Mouse (Mus musculus): Measurements from ENCODE around the gene Ccdc8.
A peak's percentile ranks its signal among the peaks of the same experiment; 100 is the strongest.

Ccdc8 gene

DNA sequence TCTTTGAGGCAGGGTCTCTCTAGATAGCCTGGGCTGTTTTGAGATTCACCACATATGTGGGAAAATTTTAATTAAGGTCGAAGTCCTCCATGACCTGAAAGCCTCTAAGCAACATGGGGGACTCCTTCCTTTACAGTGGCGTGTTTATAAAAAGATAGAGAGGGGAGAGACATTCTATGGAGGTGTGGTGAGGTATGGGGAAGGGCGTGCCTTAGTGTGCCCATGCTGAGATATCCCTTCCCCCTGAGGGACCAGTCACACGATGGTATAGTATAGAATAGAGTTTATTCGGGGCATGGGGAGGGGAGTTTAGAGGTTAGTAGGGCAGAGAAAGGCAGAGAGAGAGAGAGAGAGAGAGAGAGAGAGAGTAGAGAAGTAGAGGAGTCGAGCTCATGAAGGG, 14.3 kb upstream of the Ccdc8 start:
- DNase-seq = no peak

DNA sequence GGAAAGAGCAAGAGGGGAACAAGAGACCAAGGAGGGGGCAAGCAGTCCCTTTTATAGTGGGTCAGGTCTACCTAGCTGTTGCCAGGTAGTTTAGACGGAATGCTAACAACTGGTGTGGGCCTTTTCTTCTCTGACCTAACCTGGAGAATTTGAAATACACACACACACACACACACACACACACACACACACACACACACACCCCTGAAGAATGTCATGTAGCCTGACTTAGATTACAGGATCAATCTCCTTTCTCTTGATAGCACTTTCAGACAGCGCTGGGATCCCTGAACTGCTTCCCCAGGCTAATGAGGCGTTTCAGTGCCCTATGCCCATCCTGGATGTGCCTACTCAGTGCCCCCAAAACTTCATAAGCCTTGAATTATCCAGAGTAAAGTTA, 13.9 kb upstream of the Ccdc8 start:
- no peak for DNase-seq

DNA sequence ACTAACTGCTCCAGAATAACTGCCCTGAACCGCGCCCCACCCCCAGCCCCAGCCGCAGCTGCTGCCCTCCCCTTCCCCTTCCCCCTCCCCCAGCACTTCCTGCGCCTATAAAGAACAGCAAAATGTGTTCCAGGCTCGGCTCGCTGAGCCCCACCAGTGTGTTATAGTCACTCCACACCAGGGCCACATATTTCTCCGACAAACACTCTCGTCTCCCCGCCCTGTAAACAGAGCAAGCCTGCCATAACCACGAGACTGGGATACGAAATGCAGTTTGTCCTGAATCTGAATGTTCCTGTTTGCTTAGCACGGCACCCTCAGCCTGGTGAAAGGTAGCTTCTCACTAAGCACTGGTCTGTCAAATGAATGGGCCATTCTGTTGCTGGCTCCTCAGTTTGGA, 12.2 kb upstream of the Ccdc8 start:
- no peak for DNase-seq

DNA sequence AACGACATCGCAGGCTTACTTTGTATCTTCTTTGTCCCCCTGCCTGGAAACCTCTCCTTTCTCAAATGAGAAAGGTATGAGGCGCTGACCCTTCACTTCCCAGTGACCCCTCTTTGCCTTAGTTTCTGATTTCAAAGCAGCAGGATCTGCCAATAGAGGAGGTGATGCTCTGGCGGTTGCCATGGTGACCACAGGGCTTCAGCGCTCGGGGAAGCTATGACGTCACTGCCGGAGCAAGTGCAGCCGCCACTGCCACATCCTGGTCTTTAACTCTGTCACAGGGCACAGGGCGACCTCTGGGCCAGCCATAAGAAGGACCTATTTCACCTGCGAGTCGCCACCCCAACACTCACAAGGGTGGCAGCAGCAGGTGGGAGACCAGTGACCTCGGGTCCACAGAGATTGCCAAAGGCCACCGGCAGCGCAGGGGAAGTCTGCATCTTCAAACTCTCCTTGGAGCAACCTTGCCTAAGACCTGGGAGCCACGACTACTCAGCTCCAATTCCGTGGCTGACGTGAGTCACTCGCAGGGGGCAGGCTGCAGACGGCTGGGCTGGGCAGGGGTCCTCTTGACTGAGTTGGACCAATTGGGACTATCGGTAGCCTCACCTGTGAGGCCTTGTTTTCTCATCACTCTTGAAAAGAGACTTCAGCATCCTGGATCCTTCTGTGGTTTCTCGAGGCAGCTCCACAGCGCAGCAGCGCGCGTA, 9.5 kb upstream of the Ccdc8 start, which contains the start of gene Gm42372:
Gene Gm42372, plus strand, starts transcription at position 228 of the 710 bp plus-strand sequence.
- DNase-seq = no peak

DNA sequence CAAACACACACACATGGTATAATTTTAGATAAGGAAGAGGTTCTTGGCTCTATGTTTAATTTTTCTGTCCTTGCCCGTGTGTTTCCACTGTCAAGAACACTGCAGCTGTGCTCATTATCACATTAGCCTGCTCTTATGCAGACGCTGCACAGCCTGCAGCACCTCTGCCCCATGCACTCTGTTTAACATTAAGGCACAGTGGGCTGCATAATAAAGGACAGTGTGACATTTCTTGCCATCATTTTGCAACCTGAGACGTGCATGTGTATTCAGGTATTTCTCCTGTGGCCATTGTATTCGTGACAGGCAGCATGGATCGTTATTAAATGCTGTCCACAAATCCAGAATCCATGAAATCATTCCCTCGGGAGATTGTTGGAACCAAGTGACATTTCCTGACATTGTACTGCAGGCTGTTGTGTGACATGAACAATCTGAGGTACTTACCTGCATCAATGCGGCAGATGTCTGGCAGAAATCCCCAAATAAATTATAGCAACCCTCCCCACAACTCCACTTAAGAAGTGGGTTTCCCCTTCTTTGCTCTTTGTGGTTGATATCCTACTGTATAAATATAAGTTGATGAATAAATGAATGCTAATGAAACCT, 4.9 kb upstream of the Ccdc8 start:
- DNase-seq = no peak

DNA sequence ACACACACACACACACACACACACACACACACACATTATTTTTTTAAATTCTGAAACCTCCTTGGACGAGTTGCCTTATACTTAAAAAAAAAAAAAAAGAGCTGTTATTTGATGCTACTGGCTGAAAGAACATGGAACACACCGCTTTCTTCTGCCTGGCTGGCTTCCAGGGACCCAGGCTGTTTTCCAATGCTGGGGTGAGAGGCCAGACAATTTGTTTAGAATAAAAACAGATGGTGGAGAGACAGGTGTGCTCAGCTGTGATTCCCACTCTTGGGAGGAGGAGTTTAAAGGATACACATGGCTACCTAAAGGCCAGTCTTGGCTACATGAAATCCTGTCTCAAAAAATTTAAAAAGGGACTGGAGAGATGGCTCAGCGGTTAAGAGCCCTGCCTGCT, 4.1 kb upstream of the Ccdc8 start:
- no peak for DNase-seq

DNA sequence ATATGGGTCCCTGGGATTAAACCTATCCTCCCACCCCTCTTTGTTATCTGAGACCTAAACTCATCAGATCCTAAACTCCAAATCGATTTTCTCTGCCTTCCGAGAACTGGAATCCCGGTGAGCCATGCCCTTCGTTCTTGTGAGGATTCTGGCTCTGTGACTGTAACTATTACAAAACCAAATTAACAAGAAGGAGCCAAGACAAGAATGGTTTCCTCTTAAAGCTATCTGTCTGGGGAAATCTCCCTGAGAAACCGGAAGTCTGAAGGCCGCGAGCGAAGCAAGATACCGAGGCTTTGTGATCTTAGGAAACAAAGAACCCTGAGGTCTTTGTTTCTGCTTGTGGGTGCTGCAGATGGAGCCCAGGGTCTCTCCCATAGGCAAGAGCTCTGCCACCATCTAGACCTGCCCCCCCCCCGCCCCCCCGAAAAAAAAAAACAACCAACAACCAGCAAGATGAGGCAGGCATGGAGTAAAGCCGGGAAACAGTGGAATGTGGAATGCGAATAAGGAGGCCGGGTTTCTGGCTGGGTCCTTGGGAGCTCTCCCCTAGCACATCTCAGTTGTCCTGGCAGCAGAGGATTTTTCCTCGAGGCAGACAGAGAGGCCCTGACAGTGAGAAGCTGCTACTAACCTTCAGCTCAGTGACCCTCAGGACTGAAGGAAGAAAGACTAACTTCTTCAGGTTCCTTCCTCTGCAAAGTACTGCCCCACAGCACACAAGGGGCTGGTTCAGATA, 2.3 kb upstream of the Ccdc8 start:
- DNase-seq = no peak

DNA sequence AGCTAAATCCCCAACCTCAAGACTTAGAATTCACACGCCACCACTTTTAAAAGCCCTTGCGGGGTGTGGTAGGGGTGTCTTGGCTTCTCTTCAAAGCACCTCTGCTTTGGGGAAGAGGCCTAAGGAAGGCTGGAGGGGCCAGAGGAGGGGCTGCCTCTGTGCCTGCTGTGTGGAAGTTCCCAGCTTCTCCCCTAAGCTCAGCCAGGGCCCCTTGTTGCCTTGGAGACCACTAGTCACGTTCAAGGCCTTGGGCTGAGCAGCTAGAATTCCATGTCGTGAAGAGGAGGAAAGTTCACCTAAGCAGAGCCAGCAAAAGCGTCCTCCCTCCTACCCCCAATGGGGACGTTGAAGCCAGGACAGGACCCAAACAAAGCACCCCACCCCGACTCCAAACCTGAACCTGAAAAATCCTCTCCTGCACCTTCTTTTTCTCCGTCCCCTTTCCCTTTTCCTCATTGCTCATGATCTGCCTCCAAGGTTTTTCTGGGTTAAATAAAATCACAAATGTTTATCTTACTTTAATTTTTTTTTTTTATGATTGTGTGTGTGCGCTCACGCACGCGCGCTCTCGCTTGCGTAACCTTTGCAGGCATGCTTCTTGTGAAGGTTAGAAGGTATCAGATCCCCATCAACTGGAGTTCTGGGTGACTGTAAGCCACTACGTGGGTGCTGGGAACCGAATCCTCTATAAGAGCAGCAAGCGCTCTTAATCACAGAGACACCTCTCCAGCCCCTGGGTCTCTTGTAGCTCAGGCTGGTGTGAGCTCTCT, 642 bp upstream of the Ccdc8 start:
- no peak for DNase-seq

DNA sequence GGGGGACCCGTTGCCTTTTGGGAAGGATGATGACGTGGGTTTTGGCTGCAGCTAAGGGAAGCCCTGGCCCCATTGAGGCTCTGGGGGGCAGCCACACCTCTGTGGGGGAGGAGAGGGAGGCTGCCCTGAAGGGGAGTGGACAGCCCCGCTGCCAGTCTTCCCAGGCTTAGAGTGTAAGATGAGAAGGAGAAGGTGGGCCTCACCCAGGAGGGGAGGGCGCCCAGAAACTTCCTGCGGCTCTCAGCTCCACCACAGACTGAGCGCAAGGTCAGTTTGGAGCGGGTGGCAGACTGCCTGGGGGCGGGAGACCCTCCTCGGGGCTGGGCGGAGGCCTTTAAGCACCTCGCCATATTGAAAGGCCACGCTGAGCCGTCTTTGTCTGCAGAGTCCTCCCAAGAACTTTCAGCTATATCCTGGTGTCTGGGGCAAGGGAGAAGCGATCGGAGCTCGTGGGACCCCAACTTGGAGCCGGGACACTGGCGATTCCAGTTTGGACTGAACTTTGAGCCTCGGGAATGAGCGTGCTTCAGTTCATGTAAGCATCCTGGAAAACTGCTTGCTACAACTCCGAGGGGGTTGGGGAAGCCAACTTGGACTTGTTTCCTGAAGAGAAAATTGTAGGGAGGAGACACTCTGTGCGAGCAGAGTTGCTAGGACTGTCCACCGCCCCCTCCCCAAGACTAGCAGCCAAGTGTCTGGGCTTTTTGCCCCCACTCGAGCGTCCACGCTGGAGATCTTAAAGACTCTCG, 1.3 kb downstream of the Ccdc8 start:
- peak; percentile 44 to 57 for DNase-seq

DNA sequence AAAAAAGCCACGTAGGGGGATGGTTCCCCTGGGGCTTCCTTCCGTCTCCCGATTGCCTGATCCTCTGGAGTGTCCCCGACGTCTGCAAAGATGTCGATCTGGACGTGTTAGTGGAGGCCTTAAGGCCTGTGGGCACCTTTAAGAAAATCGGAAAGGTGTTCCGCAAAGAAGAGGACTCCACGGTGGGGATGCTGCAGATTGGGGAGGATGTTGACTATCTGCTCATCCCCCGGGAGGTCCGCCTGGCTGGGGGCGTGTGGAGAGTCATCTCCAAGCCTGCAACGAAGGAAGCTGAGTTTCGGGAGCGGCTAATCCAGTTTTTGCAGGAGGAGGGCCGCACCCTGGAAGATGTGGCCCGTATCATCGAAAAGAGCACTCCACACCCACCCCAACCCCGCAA, 1.9 kb downstream of the Ccdc8 start:
- DNase-seq = no peak

DNA sequence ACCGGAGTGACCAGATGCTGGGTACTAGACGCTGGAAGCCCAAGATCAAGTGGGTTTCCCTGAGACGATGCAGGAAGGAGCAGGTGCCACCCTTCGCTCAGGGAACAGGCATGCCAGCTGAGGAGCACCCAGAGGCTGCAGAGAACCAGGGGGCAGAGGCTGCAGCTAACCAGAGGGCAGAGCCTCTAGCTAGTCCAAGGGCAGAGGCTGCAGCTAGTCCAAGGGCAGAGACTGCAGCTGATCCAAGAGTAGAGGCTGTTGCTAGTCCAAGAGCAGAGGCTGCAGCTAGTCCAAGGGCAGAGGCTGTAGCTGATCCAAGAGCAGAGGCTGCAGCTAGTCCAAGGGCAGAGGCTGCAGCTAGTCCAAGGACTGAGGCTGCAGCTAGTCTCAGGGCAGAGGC, 2.8 kb downstream of the Ccdc8 start:
- DNase-seq = no peak

DNA sequence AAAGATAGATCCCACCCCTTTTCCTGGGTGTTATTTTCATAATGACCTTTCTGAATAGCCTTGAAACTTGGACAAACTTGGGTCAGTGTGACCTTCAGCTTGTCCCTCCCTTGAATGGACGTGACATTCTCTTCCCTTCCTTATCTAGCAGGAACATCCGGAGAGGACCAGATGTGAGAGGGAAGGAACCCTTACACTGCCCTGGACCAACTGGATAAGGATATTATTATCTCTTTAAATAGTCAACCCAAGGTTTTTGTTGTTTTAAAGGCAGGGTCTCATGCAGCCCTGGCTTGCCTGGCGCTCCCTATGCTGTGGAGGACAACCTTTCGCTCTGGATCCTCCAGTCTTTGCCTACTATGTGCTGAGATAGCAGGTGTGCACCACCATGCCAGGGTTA, 6.7 kb downstream of the Ccdc8 start:
- DNase-seq = no peak

DNA sequence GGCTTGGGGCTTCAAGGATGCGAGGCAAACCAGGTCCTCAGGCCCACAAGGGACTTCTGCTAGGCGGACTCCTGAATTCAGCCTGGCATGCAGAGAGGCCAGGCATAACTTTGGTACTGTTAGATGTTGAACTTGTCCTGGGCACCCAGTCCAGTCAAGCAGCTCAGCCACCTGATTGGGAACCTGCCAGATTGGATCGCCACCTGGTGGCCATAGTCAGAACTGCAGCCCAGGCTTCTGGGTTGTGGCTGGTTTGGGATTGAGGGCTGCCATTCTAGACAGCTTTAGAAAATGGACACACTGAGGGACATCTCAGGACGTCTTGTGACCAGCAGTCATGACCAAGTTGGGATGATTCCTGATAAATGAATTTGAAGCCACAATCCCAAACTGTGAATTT, 7.1 kb downstream of the Ccdc8 start:
- peak; percentile 74 to 92 for DNase-seq

DNA sequence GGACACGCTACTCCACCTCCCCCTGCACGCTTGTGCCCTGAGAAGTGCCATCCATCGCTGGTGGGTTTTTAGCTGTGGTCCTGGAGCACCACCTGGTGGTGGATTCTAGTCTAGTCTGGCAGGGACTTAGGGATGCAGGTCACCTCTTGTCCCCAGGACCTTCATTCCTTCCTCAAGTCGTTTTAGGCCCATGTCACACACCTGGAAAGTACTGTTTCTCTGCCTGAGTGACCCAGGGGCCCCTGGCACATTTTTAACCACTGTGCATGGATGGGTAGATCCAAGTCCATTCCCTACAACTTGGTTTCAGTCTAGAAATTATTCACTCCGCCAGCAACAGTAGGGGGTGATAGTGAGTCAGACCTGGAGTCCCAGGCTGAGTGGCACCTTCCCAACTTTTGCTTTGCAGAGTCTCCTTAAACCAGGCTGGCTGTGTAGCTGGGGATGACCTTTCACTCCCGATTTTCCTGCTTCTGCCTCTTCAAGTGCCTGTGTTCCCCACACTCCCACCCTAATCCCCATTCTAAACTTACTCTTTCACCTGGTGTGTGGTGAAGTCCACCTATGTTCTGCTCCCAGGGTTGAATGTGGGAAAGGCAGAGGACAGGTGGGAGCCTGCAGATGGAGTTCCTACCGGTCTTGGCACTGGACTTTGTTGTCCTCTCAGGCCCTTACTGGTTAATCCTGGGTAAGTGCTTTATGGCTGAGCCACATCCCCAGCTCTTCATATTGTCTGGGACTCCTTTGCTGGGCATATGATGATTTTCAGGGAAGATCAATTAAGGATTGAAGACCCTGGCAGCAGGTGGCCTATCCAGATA, 10.1 kb downstream of the Ccdc8 start:
- DNase-seq = peak; percentile 82 to 84

DNA sequence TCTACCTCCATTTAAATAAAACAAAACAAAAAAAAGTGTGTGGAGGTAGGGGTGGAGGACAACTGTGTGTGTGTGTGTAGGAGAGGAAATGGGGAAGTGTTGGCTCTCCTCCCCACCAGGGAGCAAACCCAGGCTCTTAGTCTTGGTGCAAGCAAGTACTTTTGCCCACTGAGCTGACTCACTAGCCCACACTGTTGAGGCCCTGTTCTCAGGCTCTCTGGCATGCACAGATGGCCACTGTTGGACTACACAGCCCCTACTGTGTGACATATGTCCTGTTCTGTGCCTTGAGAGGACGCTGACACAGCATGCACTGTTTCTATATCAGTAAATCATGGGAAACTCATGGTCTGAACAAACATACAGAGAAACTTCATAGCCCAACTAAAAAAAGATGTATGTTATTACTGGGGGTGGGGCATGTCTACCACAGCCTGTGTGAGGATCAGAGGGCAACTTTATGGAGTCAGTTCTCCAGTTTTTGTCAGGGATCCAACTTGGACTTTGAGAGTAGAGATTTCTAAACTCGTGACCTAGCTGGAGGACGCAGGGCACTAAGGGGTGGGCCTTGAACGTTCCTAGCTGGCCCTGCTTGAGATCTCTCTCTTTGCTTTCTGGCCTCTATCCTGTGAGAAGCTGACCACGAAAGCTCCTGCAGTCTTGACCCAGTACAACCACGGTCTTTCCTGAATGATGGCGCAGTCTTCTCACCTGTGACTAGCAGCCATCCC, 10.9 kb downstream of the Ccdc8 start:
- peak; percentile 65 to 81 for DNase-seq

DNA sequence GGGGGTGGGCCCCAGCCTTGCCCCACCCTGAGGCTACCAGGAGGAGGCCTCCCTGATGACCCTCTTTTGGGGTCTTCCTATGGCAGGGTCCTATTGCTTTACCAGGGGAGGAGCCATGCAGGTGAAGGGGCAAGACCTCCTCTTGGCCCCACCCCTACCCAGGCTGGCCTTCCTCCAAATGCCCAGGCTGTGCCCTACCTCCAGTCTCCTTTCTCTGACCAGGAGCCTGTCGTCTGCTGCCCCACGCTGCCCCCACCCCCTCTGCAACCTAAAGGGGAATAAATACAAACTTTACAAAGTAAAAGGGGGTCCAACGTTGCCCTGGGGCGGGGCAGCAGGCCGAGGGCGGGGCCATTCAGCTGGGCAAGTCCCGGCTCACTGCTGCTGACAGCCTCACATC, 12.2 kb downstream of the Ccdc8 start:
- DNase-seq = peak in 1 of 2 experiments; percentile 47

DNA sequence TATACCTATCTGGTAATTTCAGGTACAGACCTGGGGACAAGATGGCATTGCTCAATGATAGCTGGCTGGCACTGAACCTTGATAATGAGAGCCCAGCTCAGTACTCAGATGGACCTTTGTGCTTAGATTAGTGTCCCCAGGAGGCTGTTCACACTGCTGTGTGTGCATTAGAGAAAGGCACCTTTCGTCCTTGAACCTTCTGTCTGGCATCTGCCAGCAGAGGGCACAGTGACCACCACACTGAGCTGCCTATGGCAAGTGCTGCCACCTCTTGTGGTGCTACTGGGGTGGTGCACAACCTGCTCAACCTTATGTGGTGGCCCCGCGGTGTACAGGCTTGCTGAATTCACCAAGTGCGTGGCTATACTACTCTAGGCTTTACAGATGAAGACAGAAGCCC, 14.8 kb downstream of the Ccdc8 start:
- DNase-seq = peak in 1 of 2 experiments; percentile 50

DNA sequence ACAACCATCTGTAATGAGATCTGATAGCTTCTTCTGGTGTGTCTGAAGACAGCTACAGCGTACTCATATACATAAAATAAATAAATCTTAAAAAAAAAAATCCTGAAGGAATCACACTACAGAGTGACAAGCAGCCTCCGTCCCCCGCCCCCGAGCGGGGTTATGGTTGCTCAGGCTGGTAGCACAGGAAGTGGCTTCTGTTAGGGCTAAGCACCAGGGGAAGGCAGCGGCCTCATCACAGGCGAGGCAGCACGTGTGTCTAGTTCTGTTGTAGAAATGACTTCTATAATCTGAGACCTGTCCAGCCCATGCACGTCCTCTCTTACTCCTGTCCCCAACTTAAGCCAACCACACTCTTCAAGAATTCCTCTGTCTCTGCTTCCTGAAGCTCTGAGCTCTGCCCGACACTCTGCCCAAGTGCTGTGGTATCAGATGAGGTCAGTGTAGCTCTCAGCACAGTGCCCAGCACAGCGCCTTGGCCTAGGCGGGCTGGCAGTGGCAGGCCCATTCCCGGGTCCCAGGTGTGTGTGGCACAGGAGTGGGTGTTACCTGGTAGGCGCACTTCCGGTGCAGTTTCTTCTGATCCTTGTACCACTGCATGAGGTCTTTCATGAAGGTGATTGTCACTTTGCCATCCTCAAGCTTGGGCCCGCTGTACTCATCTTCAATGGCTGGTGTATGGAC, 17.0 kb downstream of the Ccdc8 start:
- DNase-seq = no peak

DNA sequence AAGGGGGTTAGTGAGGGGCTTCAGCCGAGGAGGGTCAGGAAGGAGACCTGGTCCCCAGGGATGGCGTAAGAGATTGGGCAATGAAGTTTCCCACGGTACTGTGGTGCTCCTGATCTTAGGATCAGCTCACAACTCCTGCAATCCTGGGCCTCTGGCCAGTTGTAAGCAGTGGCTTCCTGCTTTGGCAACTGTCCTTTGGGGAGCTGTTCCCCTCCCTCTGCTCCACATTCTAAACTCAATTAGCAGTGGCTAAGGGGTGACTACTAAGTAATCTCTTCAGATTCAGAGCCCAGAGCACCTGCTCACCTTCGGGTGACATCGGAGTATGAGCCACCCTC, 17.5 kb downstream of the Ccdc8 start:
- DNase-seq = no peak

DNA sequence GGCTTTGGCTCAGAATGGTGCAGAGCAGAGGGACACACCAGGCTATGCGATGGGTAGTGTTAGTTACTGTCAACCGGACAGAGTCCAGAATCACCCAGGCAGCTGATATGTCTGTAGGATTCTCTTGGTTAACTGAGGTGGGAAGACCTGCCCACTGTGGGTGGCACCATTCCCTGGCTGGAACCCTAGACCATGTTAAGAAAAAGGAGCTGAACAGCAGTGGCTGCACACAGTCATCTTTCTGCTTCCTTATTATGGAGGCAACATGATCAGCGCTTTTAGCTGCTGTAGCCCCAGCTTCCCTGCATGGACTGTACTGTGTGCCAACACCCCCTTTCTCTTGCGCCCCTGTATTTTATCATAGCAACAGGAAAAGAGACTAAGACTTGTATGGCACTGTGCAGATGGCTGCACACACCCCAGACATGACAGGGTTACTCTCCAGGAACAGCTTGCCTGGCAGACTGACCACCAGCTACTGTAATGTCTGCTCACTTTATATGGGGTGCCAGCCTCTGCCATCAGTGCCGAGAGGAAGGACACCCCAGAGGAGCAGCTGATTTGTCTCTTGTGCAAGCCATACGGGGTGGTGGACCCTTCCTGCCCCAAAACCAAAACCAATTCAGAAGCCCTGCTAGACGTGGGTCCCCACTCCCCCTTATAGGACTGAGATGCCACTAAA, 19.5 kb downstream of the Ccdc8 start:
- DNase-seq = no peak

Measured in kidney, adult 8-10 months (tissue).